Mouse (Mus musculus) urinary bladder, adult 18-20 months (tissue): ENCODE data around the gene Ror2.

Experiments used
- DNase-seq, 2 experiments: peaks; one replicate each; pipeline ENCODE4 v3.0.0; 2022; ENCODE audit warnings: low spot score in 2 of 2, mixed read lengths in 2 of 2

The Ror2 gene

GRCm38 (mm10) chr13:53130032-53130431 is 155.9 kb downstream of the Ror2 start:
- DNase-seq = no peak

GRCm38 (mm10) chr13:53125627-53126026 is 160.3 kb downstream of the Ror2 start:
- no peak for DNase-seq

- no peak for DNase-seq
Observed at GRCm38 (mm10) chr13:53122085-53122484, 163.8 kb downstream of the Ror2 start.

- no peak for DNase-seq
Observed at GRCm38 (mm10) chr13:53120906-53121305, 165.0 kb downstream of the Ror2 start.

- DNase-seq = peak; percentile 49 to 72
Observed at GRCm38 (mm10) chr13:53119586-53120426, 166.1 kb downstream of the Ror2 start.

- DNase-seq = no peak
Observed at GRCm38 (mm10) chr13:53118398-53118797, 167.5 kb downstream of the Ror2 start.

GRCm38 (mm10) chr13:53117921-53118320 is 168.0 kb downstream of the Ror2 start:
- DNase-seq = no peak

- no peak for DNase-seq
Observed at GRCm38 (mm10) chr13:53110249-53110578, 175.7 kb downstream of the Ror2 start.

- DNase-seq = peak; percentile 78 to 79
Observed at GRCm38 (mm10) chr13:53109560-53110248, 176.2 kb downstream of the Ror2 start.

- no peak for DNase-seq
Observed at GRCm38 (mm10) chr13:53106676-53107075, 179.2 kb downstream of the Ror2 start.

- DNase-seq = no peak
Observed at GRCm38 (mm10) chr13:53099771-53100682, 185.9 kb downstream of the Ror2 start.

- DNase-seq = peak; percentile 60 to 71
Observed at GRCm38 (mm10) chr13:53096615-53097014, 189.3 kb downstream of the Ror2 start.

GRCm38 (mm10) chr13:53095222-53095621 is 190.7 kb downstream of the Ror2 start:
- DNase-seq = no peak

GRCm38 (mm10) chr13:53094658-53095057 is 191.3 kb downstream of the Ror2 start:
- DNase-seq = no peak

- DNase-seq = no peak
Observed at GRCm38 (mm10) chr13:53093407-53093806, 192.5 kb downstream of the Ror2 start.

GRCm38 (mm10) chr13:53086552-53087282 is 199.2 kb downstream of the Ror2 start:
- no peak for DNase-seq

GRCm38 (mm10) chr13:53081846-53082245 is 204.1 kb downstream of the Ror2 start:
- no peak for DNase-seq

- DNase-seq = no peak
Observed at GRCm38 (mm10) chr13:53077732-53078345, 208.1 kb downstream of the Ror2 start.

- DNase-seq = no peak
Observed at GRCm38 (mm10) chr13:53075006-53075405, 210.9 kb downstream of the Ror2 start.

GRCm38 (mm10) chr13:53069076-53069690 is 216.7 kb downstream of the Ror2 start:
- DNase-seq = no peak
